Mouse (Mus musculus) spleen, adult 2 months (tissue): ENCODE measurements at regions not wholly inside any gene's neighbourhood (a gene's known extent, or its start where the extent isn't known, plus 50 kb on each side); places are given as distances from the start of the nearest gene placed in this dataset.

ENCODE experiments used
- CTCF ChIP-seq: fragments of 200-500 bp; IDR thresholded peaks from 2 replicates; pipeline ENCODE4 v1.5.1; 2011; ENCODE audit warnings: mild to moderate bottlenecking, inconsistent platforms; ENCODE audit not compliant: insufficient read depth, insufficient read length, insufficient replicate concordance; ENCODE audit errors: extremely low read depth
- POLR2A ChIP-seq: fragments of 200-500 bp; IDR thresholded peaks from 2 replicates; pipeline ENCODE4 v1.6.1; 2011; ENCODE audit warnings: low read depth, low read length, inconsistent platforms

- TF ChIP-seq CTCF, result no peak
- TF ChIP-seq POLR2A, result no peak
Observed at GRCm38 (mm10) chr9:61315371-61316298, 56.5 kb upstream of the Tle3 start.
